Mouse (Mus musculus) left cerebral cortex, adult 9 months (tissue): ENCODE measurements at regions not wholly inside any gene's neighbourhood (a gene's known extent, or its start where the extent isn't known, plus 50 kb on each side); places are given as distances from the start of the nearest gene placed in this dataset.

ENCODE experiments used
- DNase-seq, 2 experiments: peaks; one replicate each; pipeline ENCODE4 v3.0.0; 2022; ENCODE audit warnings: low spot score in 2 of 2

DNA sequence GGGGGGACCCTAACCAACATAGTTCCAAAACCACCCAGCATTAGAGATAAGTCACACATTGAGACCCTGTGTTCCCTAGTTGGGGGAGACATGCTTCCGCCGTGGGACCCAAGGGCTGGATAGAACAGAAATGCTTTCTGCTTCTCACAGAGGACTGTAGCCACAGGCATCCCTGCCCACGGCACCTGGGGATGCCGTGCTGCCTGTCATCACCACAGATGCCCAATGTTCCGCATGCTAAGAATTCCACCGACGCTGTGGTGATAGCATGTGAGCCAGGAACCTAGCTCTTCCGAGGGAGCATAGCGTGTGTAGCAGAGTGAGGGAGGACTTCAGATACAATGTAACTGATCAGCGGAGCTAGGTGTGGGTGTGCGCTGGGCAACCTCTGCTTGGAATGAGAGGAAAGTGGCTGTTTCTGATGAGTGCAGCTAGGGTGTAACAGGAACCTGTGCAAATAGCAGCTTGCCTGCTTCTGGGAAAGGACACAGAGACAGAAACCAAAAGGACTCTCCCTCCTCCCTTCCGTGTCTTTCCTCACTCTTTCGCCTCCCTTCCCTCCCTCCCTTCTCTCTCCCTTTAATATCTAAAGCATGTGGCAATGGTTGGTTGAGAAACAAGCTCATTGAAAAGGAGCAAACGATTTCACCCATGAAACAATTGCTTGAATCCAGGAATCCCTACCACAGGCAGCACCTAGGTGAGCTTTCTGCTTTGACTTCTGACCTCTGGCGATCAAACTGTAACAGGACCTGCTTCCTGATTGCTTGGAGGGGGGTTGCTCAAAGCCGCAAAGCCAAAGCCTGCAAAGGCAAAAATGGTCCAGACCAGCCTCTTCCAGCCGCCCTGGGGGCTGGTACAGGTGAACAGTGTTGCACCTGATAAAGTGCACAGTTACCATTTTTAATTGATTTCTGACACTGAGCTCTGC, 102.3 kb downstream of the Gm26897 start:
- DNase-seq = peak in 1 of 2 experiments; percentile 20

DNA sequence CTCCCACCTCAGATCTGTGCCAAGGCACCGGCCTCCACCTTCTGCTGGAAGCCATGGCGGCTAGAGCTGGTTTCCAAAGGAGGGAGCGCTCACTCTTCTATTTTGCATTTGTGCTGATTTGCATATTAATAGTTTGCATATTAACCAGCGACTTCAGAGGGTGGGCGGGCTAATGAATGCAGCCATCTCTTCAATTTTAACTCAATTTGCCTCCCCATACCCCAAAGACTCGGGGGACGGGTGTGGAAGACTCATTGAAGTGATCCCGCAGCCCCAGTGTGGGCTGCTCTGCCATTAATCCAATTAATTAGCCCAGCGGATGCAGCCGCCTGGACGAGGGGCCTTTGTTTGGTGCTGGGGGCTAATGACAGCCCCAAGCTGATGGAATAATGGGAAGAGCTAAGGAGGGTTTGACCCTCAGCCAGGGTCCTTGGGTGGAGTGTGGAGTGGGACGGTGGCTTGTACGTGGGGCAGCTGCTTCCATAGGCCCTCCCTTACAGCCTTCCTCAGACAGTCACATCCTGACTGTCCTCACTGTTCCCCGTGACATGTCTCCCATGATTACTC, 103.0 kb downstream of the Gm26897 start:
- peak in 1 of 2 experiments; percentile 11 for DNase-seq

DNA sequence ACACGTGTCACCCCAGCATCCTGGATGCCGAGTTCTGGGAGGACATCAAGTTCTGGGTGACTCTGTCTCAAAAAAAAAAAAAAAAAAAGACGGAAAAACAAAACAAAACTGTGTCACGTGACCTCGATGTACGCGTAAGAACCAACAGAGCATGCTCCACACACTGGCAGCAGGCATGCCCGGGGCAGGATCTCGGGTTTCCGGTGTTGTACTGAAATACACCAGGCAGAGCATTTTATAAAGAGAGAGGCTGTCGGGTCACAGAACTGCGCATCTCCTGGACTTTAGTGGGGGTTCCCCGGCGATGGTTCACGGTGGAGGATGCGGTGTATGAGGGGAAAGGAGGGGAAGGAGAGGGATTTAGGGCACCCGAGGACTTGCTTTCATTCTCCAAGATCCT, 108.7 kb downstream of the Gm26897 start:
- DNase-seq = no peak

DNA sequence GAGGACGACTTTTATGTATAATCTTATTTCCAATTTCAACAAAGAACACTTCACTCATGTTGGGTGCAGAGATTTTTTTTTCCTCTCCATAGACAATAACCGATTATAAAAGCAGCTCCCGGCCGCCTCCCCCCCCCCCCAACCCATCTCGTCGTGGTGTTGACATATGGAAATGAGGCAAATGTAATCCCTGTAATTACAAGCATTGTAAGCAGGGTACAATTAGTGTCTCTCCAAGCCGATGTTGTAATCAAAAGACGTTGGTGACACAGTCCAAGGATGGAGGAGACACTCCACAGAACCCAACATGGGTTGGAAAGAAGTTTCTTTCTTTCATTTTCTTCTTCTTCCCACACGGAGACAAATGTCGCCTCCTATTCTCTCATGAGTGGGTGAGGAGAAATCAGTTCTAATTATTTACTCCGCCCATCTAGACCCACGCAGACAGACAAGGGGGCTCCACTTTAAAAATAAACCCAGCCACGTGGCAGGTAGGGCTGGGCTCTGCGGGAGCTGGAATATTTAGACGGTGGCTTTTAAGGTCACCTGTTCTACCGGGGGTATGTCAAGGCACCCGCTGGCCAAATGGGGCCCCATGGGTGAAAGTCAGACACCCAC, 110.0 kb downstream of the Gm26897 start:
- no peak for DNase-seq

DNA sequence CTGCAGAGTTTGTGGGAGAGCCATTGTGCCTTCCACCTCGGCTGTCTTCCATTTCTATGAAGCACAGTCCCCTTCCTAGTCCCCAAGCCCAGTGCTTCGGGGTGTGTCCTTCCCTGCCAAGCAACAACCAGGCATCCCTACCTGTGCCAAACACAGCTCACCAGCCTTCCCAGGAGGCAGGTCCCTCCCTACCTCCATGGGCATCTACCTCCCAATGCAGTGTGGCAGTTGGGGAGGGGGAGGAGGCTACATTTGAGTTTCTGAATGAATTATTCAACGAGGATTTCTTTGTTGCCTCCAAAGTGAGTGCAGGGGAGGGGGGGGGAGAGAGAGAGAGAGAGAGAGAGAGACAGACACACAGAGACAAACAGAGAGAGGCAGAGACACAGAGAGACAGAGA, 110.8 kb downstream of the Gm26897 start:
- DNase-seq = no peak

DNA sequence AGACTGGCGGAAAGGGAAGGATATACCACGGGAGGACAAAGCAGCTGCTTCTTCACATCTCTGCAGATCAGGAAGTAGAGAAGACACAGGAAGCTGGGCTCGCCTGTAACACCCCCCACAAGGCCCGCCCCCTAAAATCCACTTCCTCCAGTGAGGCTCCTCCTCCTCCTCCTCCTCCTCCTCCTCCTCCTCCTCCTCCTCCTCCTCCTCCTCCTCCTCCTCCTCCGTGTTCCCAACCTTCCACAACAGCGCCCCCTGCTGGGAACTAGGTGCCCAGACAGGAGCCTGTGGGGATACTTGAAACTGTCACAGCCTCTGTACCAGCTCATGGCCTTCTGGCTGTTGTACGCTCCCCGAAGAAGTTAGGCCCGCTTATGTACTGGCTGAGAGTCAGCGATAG, 115.2 kb downstream of the Gm26897 start:
- no peak for DNase-seq

DNA sequence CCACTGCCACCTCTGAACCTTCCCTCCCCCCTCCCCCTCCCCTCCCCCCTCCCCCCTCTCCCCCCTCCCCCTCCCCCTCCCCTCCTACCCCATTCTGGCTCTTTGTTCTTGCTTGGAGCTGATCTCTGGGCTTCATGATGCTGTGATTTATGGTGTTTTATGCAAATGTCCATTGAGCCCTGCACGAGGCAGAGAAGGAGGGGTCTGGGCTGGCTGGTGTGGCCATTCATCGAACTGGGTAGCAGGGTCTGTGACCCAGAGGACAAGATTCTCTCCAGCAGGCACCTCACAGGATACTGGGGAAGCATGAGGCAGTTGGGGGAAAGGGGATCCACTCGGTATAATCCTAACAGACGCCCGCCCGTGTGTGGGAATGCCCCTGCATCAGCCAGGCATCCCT, 119.0 kb downstream of the Gm26897 start:
- no peak for DNase-seq

DNA sequence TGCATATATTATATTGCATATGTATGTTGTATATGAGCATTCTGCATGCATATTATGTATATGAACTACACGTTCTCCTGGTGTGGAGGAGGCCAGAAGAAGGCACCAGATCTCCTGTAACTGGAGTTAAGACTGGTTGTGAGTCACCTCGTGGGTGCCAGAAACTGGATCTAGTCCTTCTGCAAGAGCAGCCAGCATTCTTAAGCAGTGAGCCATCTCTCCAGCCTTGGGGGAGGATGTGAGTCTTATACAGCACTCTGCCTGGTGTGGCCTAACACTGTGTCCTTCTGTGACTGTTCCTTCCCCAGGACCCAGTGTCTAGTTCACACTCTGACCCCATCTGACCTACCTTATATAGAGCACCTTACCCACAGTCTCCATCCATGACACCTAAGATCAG, 121.6 kb downstream of the Gm26897 start:
- no peak for DNase-seq

DNA sequence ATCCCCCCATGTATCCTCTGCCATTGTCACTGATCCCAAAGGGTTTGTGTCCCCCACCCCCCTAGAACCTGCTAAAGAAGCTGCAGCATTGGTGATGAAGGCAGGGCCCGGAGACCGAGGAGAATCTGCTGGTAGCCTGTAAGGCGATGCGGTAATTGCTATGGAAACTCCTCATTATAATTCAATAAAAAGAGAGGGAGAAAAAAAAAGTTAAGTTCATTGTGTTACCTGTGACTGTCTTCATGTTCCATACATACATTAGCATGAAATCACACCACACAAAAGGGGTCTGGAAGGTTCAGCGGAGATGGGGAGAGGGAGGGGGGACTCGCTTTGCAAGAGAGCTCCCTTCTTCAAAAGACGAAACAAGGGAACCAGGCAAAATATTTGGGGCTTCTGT, 123.5 kb downstream of the Gm26897 start:
- no peak for DNase-seq

DNA sequence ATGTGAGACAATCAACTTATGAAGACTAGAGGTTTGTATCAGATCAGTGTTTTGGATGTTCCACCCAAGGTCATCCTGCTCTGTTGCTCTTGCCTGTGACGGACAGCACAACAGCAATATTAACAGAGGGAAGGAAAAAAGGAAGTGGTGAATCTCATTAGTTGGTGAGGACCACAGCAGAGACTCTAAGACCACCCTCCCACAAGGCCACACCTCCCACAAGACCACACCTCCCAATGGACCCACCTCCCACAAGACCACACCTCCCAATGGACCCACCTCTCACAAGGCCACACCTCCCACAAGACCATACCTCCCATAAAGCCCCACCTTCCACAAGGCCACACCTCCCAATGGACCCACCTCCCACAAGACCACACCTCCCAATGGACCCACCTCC, 126.7 kb downstream of the Gm26897 start:
- DNase-seq = no peak

DNA sequence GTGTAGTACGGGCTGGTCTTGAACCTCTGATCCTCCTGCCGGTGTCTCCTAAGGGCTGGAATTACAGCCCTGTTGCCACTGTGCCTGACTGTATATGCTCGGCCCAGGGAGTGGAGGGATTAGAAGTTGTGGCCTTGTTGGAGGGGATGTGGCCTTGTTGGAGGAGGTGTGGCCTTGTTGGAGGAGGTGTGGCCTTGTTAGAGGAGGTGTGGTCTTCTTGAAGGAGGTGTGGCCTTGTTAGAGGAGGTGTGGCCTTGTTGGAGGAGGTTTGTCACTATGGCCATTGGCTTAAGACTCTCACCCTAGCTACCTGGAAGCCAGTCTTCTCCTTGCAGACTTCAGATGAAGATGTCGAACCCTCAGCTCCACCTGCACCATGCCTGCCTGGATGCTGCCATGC, 128.6 kb downstream of the Gm26897 start:
- DNase-seq = no peak

DNA sequence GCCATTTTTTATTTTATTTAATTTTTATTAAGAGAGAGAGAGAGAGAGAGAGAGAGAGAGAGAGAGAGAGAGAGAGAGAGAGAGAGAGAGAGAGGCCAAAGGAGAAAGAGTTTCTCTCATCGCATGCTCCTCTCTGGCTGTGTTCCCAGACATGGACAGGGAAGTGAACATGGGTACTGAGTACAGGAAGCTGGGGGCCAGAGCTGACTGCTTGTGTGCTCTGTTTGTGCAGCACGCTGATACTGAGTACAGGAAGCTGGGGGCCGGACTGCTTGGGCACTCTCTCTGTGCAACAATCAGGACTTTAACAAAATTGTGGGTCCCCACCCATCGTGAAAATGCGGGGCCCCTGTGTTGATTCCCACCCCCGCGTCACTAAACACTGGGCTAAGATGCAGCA, 130.2 kb downstream of the Gm26897 start:
- DNase-seq = peak in 1 of 2 experiments; percentile 26

DNA sequence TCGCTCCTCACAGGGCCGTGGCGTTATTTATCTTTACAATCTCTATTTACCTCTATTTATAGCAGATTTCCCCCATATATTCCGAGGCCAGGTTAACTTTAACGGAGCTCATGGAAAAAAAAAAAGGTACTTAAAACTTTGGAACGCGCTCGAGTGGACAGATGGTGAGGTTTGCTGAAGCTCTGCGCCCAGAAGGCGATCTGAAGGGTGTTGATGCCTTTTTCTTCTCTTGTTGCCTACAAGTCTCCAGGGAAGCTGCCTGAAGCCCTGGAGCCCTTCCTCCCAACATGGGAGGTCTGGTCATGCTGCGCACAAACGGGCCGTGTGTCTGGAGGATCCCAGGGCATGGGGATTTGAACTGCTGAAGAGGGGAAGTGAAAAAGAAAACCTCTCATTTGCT, 130.9 kb downstream of the Gm26897 start:
- peak in 1 of 2 experiments; percentile 64 for DNase-seq

DNA sequence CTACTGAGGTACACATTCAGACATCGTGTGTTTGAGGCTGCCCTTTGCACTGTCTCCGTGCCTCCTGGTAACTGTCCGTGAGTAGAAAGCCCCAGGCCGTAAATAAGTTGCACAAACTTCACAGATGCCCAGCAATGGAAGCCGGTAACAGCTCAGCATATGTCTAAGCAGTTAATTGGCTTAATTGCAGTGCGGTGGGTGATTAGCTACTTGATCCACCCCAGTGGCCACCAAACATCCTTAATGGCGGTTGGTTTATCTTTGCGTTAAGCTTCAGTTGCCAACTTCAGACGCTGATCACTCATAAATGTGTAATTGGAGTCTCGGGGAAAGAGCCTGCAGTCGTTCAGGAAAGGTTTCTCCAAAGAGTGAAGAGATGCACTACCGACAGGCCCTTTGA, 135.3 kb downstream of the Gm26897 start:
- DNase-seq = no peak

DNA sequence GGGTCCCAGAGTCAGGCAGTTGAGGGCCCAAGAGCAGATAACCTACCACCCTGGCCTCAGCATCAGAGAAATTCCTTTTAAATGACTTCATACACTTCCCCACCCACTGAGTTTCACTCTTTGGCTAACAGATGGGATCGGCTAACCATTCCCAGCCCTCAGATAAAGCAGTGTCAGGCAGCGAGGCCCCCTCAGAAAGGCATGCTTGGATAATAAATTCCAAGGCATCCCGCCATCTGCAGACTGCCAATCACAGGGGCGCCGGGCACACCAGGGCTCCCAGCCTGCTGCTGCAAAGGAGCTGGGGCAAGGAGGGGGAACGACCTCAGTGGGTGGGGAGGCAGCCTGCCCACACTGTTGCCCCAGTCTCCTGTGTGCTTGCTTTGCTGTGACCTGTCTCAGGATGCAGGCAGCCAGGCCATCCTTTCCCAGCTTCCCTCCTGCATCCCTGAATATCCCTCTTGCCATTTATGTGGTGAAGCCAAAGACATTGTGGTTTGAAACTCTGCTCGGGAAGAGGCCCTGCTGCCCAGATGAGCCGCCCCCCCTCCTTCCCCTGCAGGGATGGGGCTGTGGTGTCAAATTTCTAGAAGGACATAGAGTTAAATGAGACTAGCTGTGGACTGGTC, 143.6 kb downstream of the Gm26897 start:
- no peak for DNase-seq

DNA sequence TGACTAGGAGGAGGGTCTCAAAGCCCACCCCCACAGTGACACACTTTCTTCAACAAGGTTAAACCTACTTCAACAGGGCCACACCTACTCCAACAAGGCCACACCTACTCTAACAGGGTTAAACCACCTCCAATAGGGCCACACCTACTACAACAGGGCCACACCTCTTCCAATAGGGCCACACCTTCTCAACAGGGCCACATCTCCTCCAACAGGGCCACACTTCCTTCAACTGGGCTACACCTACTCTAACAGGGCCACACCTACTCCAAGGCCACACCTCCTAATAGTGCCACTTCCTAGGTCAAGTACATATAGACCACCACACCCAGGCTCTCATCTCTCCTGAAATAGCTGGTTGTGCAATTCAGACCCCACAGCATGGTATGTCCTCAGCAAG, 145.3 kb downstream of the Gm26897 start:
- no peak for DNase-seq

DNA sequence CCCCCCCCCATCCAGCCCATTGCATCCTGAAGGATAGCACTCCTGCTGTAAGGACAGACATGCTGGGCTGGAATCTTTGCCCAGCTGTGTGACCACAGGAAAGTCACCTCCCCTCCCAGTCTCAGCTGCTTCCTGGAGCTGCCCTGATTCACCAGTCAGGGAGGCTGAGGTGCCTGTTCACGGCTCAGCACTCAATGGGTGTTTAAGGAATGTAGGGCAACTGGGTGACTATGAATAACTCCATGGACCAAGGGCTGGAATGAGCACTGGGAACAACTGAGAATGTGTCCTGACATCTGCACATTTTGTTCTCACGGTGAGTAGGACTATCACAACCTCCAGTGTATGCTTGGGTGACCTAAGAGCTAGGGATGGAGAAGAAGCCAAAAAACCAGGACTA, 146.5 kb downstream of the Gm26897 start:
- no peak for DNase-seq

DNA sequence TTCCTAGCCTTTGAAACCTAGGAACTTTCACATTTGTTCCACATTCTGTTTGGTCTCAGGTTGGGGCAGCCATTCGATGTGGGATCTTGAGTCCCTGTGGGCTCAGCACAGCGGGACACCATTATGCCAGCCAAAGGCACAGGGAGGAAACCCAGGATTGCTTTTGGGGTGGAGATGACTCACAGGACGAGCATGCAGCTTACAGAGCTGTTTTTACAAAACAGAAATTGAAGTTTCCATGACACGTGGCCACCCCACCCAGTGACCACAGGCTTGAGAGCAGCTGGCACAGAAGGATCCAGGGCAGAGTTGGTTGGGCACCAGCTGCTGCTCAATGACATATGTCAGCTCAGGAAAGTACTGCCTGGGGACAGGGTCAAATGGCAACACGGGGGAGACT, 147.8 kb downstream of the Gm26897 start:
- DNase-seq = no peak

DNA sequence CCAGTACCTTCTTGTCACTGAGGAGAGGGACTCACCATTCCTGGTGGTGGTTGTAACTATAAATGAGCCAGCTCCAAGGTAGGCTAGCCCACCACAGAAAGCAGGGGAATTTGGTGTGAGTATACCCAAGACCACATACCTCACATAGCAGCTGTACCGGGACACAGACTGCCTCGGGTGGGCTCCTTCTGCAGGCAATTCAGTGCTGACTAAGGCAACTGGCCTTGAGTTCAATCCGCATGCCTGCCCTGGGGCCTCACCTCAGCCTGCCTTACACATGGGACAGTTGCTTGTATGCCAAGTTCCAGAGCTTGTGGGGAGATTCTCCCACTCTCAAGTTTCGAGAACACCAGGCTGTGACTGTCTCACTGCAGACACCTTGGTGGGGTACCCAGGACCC, 153.6 kb downstream of the Gm26897 start:
- DNase-seq = no peak

DNA sequence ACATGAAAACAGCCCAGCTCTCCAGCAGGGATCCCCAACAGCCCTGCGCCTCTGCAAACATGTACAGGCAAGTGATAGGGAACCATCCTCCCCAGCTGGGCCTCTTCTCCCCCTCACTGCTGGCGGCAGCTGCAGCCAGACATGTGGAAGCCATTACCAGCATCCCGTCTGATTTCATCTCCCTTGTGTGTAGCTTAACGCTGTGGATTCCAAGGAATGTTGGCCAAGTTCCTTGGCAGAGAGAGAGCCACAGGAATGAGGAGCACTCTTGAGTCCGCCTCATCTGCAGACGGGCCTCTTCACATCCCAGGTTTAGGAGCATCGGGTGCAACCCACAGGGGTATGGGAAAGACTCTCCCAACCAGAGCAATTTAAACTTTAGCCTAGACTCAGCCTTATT, 157.1 kb downstream of the Gm26897 start:
- DNase-seq = peak in 1 of 2 experiments; percentile 22

DNA sequence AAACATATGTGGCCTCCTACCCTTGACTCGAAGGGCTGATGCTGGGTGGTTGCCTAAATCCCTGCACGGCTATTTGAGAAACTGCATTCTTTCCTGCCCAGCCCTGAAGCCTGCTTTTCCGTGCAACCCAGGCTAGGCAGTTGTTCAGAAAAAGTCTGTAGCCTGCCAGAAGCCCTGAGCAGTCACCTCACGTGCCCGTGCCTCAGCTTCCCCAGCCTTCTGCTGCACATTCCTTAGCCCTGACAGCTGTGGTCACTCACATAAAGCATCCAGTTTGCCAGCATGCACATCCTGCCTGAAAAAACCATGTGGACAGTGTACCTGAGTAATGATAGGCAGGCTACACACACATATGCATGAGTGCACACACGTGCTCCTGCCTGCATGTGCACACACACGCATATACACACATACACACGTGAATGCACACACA, 157.6 kb downstream of the Gm26897 start:
- DNase-seq = no peak

DNA sequence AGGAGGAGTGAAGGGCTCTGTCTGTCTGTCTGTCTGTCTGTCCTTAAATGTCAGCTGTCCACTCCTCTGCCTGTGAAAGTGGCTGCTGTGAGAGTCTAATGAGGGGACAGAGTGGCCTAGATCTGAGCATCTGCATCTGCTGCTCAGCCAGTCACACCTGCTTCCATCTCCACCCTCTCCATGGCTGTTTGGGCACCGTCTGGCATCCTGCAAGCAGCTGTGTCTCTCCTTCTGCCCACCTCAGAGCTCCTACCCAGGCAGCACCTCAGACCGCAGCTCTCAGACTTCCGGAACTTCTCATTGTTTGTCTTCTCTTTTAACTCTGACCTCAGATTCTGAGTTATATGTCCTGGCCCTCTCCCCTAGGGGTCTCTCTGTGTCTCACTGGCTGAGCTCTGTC, 159.2 kb downstream of the Gm26897 start:
- DNase-seq = no peak
